Mouse (Mus musculus) gastrocnemius, adult 18-20 months (tissue): ENCODE results near the gene Foxo3. TPM values are rescaled to one million over a fixed set of nuclear protein-coding genes. Genes with fewer than 3 reads are reported as not detected.

ENCODE experiments used
- DNase-seq: peaks from one replicate; pipeline ENCODE4 v3.0.0; 2021; ENCODE audit warnings: low spot score
- total RNA-seq, 2 experiments: library from RNA; stranded (reverse); gene quantifications; 2 replicates each; pipeline ENCODE4 v1.2.3; 2021

The Foxo3 gene
- total RNA-seq, 2 experiments from 2014 or later = 23.3 to 29.8 TPM

DNA sequence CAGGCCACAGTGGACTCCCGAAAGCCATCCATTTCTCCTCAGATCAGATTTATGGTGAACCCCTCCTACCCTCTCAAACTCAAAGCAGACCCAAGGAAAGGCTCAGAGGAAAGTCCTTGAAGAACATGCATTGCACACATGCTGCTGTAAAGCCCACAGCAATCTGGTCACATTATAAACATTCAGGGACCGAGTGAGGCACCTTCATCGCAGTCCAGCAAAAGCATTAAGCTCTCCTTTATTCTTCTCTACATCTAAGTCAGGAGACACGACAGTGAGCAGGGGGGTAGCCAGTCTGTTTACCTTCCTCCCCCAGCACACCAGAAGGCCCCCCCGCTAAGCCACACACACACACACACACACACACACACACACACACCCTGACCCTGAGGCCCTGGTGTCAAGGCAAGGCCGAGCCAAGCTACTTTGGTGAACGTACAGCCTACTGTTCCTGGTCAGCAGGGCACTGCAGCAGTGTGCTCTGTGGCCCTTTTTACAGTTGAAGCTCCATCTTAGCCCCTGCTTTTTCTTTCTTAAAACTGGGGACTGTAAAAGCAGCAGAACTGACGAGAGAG lies 24.7 kb downstream of the Foxo3 start:
- no peak for DNase-seq

DNA sequence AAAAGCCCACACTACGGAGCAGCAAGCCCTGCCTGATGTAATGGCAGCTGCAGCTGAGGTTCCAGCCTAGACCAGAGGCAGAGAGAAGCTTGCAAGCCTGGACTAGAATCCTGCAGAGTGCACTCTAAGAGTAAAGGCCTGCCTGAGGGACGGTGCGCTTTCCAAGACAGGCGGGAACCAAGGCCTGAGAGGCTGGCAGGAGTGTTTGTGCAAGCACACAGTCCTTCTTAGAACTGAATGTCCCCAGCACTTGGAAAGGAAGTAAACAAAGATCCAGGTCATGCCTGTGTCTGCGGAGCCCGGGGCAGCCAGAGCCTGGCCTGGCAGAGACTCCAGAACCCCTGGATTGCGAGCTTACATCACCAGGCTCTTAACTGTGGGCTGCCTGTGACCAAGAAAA lies 25.4 kb downstream of the Foxo3 start:
- DNase-seq = peak; percentile 94

DNA sequence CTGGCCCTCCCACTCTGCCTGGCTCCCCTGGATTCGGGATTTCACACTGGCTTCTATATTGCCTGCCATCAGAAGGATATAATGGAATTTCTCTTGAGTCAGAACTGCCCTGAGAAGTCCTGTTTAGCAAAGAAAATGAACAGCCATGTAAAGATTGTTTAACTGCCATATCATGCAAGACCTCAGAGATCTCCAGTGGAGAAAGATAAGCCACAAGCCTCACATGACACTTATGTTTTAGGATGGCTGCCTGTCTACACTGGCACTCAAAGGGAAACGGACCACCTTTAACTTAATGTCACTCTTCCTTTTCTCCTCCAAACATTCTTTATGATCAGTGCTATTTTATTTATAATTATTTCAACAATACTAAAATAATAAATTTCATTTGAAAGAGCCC lies 26.6 kb downstream of the Foxo3 start:
- no peak for DNase-seq

DNA sequence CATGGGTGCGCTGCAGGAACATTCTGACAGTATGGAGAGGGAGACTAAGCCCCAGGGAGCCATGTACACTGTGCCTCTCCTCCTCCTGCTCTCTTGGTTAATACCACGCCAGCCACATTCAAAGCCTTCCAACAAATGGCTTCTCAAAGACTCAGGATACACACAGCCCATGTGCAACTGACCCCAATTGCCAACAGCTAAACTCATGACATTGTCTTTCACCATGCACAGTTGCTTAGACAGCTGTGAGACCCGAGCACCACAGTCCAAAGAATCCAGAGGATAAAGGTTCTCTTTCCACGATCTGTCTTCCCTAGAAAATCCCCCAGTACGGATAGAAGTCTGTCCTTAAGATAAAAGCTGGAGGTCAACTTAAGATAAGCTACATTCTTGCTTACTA lies 27.9 kb downstream of the Foxo3 start:
- DNase-seq = no peak

DNA sequence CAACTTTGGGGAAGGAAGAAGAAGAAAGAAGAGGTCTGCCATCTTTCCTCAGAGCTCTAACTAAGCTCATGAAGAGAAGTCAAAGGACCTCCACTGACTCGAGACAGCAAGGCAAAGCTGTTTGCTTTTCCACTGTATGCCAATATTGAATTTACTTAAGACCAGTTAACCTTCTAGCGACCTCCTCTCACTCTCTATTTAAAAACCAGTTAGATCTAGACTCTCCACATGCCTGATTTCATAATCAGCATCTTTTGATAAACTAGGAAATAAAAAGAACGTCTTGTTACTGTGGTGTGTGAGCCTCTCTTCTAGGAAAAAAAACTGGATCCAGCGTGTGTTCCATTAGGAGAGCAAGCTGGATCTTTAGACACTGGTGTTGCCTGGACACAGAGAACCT lies 28.4 kb downstream of the Foxo3 start:
- no peak for DNase-seq

DNA sequence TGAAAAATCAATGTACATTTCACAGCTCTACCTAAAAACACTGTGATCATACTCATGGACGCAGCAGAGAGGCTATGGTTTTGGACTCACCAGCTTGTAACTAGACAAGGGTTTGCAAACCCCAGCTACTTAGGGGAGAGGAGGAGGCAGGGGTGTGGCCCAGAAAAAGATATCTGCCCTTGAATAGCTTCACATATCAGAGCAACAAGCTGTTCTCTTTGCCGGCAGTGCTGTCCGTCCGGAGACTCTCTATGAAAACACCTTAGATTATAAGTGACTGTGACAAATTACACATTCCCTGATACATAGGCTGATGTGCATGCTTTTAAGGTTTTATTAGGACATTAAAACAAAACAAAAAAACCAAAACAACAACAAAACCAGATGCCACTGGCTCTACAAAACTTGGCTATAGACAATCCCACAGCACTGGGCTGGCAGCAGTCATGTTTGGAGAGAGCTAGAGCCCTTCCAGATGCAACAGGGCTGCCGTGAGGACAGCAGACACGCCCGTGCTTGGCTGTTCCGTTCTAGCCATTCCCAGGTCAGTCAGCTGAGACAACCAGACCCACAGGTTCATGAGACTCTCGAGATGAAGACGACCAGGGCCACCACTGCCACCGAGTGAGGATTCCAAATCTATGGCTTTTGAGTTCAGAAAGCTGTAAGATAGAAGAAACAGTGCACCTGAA lies 29.3 kb downstream of the Foxo3 start:
- DNase-seq = no peak

DNA sequence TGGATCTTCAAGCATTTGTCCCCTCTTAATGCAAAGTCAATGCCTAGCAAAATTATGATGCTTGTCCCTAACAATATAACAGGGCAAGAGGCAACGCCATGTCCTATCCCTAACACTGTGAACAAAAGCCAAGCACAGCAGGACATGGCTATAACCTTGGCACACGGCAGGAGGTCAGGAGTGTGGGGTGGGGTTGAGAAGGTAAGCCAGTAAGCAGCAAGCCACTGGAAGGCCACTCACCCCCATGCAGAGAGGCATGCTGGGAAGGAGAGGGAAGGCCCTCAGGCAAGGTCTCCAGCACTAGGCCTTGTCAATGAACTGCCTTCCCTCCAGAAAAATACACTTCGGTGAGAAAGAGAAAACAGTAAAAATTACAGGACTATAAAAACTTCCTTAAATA lies 30.1 kb downstream of the Foxo3 start:
- no peak for DNase-seq

DNA sequence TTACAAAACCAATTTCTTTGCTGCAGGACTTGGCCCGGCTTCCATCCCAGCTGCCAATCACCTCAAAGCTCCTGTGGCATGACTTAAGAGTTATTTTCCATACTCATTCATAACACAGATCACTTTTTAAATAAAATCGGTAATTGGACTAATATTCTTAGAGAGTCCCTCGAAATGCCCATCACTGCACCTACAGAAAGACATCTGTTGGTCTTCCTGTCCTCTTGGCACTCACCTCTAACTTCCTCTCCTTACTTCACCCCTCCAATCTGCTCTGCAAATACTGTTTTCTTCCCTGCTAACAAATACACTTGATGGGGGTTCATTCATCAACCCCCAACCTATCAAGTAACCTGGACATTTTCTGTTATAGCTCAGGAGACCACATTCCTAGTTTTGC lies 30.9 kb downstream of the Foxo3 start:
- no peak for DNase-seq

DNA sequence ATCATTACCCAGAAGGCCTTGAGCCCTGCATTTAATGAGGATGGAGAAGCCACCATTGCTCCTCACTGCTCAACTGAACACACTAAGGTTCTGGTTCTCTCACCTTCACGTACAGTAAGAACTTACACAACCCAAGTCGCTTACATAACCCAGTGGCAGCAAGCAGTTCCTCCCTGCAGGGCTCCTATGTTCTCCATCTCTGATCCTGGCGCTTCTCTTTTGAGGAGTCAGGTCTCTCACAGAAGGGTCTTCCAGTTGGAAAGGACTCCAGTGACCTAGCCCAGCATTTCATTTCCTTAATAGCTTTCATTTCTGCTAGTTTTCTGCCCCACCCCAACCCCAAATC lies 31.3 kb downstream of the Foxo3 start:
- DNase-seq = no peak

DNA sequence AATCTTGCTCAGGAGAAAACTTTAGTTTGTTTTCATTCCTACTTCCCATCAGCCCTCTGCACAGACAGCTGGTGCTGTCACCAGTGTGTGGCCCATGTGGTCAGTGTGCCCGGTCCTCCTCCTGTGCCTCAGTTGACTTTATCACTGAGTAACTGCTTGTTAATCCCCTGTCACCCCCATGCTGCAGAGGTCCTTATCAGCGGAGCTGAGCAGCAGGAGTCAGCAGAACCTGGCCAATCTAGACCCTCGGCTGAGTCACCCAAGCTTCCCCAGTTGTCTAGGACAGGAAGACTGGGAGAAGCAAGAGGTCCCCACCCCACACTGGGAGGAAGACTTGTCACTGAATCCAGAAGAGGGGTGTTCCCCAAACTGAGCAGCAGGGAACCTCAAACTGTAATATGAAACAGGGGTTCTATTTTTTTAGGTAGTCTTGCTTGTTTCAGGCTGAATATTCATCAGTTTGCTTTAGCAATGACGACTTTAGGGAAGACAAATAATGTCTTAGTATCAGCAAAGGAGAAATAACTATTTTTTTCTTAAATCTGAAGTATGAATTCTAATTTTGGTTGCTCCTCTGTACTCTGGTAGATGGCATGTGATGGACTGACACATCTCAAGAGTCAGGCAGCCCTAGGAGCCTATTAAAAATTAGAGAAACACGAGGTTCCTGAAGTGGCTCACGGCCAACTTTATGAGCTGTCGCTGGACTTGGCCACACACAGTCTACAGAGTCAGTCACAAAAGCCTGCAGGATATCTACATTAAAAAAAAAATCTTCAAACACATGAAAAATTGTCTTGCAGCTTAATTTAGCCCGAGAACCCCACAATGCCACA lies 31.9 kb downstream of the Foxo3 start:
- DNase-seq = no peak

DNA sequence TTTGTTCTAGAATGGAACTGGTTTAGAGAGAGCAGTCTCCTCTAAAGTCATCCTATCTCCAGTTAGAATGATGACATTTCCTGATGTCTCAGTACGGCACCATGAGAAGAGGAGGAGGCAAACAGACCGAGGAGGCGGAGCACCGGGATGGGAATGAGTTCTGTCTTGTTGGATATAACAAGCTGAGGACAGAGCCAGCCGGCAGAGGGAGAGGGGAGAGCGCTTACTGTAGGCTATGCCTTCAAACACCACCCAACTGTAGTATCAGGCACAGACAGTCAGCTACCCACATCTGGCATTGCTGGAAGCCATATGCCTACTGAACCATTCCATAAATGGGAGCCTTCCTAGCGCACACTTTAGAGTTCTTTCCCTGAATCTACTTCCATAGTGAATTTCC lies 32.6 kb downstream of the Foxo3 start:
- DNase-seq = no peak

DNA sequence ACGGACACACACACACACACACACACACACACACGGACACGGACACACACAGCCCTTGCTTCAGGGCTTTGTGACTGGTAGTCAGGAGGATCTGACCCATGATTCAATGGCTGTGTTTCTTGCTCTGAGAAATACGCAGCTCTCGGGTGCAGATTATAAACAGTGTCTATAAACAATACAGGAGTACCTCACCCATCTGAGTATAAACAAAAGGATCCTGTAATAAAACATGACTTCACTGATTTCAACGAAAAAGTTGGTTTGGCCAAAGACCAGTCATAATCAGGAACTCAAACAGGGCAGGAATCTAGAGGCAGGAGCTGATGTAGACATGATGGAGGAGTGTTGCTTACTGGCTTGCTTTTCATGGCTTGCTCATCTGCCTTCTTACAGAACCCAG lies 34.1 kb downstream of the Foxo3 start:
- no peak for DNase-seq

DNA sequence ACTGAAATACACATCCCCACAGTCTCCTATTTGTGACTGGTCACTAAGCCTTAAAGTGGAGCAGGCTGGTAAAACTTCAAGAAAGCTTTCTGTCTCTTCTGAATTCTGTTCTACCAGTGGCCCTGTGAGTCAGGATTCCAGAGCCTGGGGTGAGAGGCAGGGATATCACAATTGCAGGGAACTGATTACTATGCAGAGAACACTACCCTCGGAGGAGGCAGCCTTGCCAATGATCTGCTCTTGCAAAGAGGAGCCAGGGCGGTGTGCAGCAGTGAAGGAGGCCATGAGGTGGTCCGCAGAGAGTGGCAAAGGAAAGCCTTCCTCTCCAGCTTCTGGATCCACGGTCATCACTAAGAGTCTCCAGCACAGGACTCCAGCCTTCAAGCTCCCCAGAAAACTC lies 34.8 kb downstream of the Foxo3 start:
- no peak for DNase-seq

DNA sequence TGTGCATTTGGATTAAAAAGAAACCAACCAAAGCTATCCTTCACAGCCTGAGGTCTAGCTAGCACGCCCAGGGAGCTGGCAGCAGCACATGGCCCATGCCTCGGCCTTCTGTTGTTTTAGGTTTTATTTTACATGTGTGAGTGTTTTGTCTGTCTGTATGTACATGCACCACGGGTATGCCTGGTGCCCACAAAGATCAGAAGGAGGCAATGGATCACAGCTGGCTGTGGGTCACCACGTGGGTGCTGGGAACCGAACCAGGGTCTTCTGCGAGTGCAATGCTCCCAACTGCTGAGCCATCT lies 36.8 kb downstream of the Foxo3 start:
- DNase-seq = no peak

DNA sequence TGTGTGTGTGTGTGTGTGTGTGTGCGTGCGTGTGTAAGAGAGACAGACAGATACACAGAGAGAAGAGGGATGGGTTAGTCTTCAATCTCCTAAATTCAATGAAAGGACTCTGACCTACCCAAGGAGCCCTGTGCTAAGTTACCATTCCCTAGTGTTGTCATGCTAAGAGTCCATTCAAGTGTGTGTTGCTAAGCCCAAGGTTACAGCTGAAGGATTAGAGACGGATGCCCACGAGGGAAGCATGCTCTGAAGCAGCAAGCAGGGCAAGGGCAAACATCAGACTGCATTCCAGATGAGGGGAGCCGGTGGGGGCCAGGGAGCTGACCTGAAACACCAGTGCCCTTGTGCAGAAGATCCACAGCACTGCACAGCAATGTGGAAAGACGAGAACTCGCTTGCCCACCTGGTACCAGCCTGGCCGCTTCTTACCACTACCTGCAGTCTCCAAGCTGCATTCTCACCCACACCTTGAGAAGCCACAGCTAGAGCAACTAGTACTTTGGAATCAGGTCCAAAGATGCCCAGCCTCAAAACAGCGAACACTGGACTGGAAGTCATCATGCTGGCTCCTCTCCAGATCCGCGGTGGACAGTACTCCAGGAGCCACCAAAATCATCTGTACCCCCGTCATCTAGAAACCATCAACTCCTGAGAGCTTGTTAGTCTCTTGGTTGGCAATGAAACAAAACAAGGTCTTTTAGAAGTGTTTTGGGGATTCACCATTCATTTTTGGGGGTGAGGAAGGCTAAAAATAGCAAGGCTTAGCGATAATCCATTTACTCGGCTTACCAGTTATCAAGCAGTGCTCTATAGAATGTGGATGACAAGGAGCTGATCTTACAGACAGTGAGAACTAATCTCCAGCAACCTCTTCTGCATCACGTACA lies 37.4 kb downstream of the Foxo3 start:
- no peak for DNase-seq

DNA sequence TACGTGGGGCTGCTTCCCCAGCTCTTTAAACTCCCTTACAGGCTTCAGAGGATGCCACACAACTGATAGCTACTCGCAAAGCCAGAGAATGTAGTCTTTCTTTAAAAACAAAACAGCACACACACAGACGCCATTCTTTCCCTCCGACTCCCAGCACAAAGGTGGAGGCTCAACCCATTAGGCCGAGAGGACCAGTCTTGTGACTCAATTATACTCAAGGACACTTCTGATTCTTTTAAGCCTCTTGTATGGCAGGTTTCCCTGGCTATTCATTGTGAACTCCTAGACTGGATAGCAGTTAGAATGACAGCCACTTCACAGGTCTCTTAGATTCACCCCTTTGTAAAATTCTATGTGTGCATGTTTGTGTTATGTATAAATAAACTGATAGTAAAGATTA lies 38.3 kb downstream of the Foxo3 start:
- DNase-seq = no peak

DNA sequence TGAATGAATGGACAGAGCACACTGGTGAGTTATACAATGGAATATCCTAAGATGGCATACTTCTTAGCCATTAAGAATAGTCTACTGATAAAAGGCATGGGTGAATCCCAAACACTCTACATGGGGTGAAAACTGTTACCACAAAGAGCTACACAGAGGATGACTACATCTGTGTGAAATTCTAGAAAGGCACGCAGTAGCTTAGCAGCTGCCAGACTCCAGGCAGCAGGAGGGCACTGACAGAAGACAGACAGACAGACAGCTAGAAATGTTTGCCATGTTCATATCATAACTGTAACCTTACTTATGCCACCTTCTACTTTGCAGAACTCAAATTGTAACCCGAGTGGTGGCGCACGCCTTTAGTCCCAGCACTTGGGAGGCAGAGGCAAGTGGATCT lies 39.0 kb downstream of the Foxo3 start:
- no peak for DNase-seq

DNA sequence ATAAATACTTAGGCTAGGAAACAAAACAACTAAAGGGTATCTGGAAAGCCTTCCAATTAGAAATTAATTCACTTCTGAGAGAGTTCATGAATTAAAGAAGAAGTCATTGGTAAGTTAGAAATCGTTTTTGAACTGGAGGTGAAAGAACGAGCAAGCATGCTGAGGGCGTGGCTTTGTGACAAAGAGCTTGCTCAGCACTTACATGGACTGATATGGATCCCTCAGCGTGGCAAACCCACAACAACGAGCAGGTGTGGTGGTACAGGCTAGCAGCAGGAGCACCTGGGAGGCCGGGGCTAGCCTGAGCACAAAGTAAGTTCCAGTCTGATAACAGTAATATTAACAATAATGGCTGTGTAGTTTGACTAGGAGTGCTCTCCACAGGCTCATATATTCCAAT lies 41.2 kb downstream of the Foxo3 start:
- DNase-seq = no peak

DNA sequence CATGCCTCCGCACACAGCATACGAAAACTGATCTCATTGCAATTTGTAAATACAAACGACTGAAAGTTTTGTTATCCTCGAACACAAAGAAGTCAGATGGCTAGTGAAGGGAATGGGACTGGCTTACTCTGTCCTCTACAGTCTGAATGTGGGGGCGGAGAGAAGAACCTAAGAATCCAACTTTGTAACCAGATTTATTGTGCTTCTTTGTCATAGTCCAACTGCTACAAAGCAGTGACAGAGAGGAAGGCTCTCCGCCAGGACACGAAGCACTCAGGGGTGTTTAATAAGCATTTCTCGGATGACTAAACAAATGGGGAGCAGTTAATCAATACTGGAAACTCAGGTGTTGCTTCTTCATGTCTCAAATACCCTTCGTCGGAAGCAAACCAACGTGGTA lies 43.6 kb downstream of the Foxo3 start:
- no peak for DNase-seq

DNA sequence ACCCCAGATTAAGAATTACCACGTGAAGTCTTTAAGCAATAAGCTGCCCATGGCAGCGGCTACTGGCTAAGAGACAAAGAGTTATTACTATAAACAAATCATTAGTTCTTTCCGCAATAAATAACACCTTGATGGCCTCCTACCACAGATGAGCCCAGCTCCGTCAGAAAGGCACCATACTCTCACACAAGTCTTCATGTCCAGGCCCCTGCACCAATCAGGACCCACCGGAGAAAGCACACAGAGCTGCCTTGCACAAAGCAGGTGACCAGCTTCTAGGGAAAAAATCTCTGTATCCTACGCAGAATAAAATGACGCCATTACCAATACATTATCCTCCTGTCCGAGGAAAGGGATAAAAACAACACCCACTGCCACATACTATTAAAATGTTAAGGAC lies 44.7 kb downstream of the Foxo3 start:
- no peak for DNase-seq

DNA sequence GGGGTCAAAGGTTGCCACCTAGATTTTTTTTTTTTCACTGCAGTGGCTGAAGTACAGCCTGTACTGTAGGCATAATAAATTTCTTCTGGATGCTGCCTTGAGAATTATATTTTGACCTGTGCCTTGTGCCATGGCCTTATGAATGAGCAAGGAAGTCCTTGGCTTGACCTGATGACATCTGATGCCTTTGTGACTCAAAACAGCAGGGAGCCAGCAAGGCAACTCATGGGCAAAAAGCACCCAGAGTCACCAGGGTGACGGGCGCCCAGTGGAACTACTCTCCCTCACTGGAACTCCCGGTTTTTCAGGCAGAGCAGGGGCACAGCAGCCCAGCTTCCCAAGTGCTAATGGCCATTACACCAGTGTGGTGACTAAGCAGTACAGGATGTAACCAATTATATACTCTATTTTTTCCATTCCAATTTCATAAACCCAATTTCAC lies 45.4 kb downstream of the Foxo3 start:
- DNase-seq = peak; percentile 35

DNA sequence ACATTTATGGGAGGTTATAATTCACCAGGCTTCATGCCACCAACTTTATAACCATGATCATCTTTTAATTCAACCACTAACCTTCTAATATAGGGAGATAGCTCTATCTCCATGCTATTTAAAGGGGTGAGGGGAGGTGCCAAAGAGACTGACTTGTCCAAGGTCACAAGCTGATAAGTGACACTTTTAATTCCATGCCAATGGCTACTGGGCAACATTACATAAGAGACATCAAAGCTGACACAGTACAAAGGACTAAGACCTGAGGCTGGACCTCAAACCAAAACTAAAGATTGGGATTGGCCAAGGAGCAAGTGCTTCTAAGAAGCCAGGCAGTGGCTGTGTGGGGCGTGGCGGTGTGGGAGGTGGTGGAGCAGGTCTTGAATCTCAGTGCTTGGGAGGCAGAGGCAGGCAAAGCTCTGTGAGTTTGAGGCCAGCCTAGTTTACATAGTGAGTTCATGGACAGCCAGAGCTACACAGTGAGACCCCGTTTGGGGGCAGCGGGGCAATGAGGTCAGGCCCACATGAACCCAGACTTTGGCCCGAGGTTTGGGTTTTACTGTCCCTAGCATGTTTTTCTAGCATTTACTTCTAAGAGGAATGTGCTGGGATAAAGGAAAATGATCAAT lies 46.0 kb downstream of the Foxo3 start:
- no peak for DNase-seq
